Mouse (Mus musculus) liver, embryonic 13.5 days (tissue): ENCODE results near the gene Yeats2. TPM values are rescaled to one million over a fixed set of nuclear protein-coding genes. Genes with fewer than 3 reads are reported as not detected.

Source experiments
- ATAC-seq: fragments of 200-750 bp; cut with Nextera tagmentation; 2 replicates; pipeline ENCODE4 v1.8.0; 2017; ENCODE audit warnings: low read depth, mild to moderate bottlenecking, moderate number of reproducible peaks, moderate library complexity
- DNase-seq: peaks from one replicate; pipeline ENCODE4 v3.0.0; 2022
- H3K27ac ChIP-seq: fragments of 300-500 bp; sonication (generic); 2 replicates; pipeline ENCODE4 v1.5.1; 2015; ENCODE audit warnings: moderate library complexity, mild to moderate bottlenecking, inconsistent platforms
- H3K27me3 ChIP-seq: fragments of 300-500 bp; sonication (generic); 2 replicates; pipeline ENCODE4 v1.6.1; 2015; ENCODE audit warnings: mild to moderate bottlenecking, inconsistent platforms
- H3K36me3 ChIP-seq: fragments of 300-500 bp; sonication (generic); 2 replicates; pipeline ENCODE4 v1.6.1; 2015; ENCODE audit warnings: mild to moderate bottlenecking, inconsistent platforms
- H3K4me1 ChIP-seq: fragments of 300-500 bp; sonication (generic); replicated peaks from 2 replicates; pipeline ENCODE4 v1.6.1; 2015; ENCODE audit warnings: inconsistent platforms
- H3K4me2 ChIP-seq: fragments of 300-500 bp; sonication (generic); 2 replicates; pipeline ENCODE4 v1.6.1; 2015; ENCODE audit warnings: inconsistent platforms, mild to moderate bottlenecking, moderate library complexity
- H3K4me3 ChIP-seq: fragments of 300-500 bp; sonication (generic); replicated peaks from 2 replicates; pipeline ENCODE4 v1.5.1; 2015; ENCODE audit warnings: mild to moderate bottlenecking, inconsistent platforms
- H3K9ac ChIP-seq: fragments of 300-500 bp; sonication (generic); 2 replicates; pipeline ENCODE4 v1.6.1; 2015; ENCODE audit warnings: mild to moderate bottlenecking, inconsistent platforms
- H3K9me3 ChIP-seq: fragments of 300-500 bp; sonication (generic); replicated peaks from 2 replicates; pipeline ENCODE4 v1.6.1; 2016; ENCODE audit warnings: inconsistent platforms
- WGBS: fragments of 180-500 bp; shearing (Covaris S2); methylation state at CpG from one replicate; pipeline ENCODE4 v1.1.7; 2015; ENCODE audit not compliant: insufficient replicate concordance; 5-methylcytosine and 5-hydroxymethylcytosine counted together
- polyA plus RNA-seq: library from polyadenylated mRNA; unstranded; fragments of >200 nt; fragmentation: Nextera tagmentation; extraction: Ambion mirVana; gene quantifications from 2 replicates; pipeline ENCODE4 v1.2.1, GENCODE M21; 2015

Yeats2 gene
- 4.1 and 5.5 TPM in 2 replicates for polyA plus RNA-seq

- Histone ChIP-seq H3K27ac (peak within 1 kb of the TSS; percentile 76), H3K4me2 (peak within 1 kb of the TSS; percentile 86), H3K36me3 (0 out of 2 replicates have a peak, but pooled peaks cover 5% of the 10 kb centered on the region), H3K9me3 (no peaks in the 10 kb centered on the region), H3K27me3 (no peaks in the 10 kb centered on the region), H3K4me3 (peak within 1 kb of the TSS; percentile 88), H3K9ac (peak within 1 kb of the TSS; percentile 89), H3K4me1 (peaks cover 30% of the 10 kb centered on the region)
- ATAC-seq (peak; percentile 94), DNase-seq (peak; percentile 73)
- under 1% methylated on average over 80 of the region's 92 CpGs for WGBS
Measured at GRCm38 (mm10) chr16:20140772-20141531, at the start of gene Yeats2. Gene Yeats2, plus strand, starts transcription at chr16:20141063.

GRCm38 (mm10) chr16:20095966-20096365 is 44.9 kb upstream of the Yeats2 start:
- no peak for DNase-seq
- H3K4me2 ChIP-seq, result no peak overlapping the region
- no peak overlapping the region for H3K27ac ChIP-seq
- no peaks in the 10 kb centered on the region for H3K27me3 ChIP-seq
- no peaks in the 10 kb centered on the region for H3K9me3 ChIP-seq
- no peak overlapping the region for H3K9ac ChIP-seq
- H3K4me3 ChIP-seq, result no peak overlapping the region
- WGBS, result 66% methylated on average over 2 of the region's 2 CpGs
- H3K4me1 ChIP-seq, result peaks cover 11% of the 10 kb centered on the region
- ATAC-seq, result no peak
- H3K36me3 ChIP-seq, result no peaks in the 10 kb centered on the region

DNA sequence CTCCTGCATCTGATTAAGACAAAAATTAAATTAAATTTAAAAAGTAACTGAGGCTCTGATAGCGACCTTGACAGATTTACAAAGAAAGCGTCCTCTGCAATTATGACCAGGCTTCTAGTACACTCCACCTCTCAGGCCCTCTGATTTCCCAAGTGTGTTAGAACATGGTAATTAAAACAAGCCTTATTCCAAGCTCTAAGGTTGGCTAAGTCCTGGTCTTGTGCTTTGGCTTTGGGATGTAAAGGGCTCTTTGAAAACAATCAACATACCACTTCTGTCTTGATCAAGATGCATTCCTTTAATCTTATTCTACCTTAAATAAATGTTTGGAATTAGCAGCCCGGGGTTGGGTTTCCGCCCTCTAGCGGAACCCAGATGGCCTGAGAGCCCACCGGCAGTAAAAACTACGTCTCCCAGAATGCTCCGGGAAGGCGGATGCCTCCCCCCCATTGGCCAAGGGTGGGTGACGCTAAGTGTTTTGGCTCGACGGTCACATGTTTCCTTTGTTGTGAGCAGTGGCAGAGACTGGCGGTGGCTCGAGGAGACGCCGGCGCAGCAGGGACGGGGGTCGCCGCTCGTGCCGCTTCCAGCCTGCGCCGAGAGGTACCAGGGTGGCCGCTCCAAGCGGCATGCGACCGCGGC is 43.7 kb upstream of the Yeats2 start, which contains the start of gene Klhl24:
Klhl24 (plus strand) TSS at position 474 of the 642 bp plus-strand sequence.
- H3K36me3 ChIP-seq, result no peaks in the 10 kb centered on the region
- peak; percentile 87 for DNase-seq
- peak within 1 kb of the TSS; percentile 97 for H3K4me2 ChIP-seq
- no peaks in the 10 kb centered on the region for H3K27me3 ChIP-seq
- ATAC-seq, result peak; percentile 88
- peak within 1 kb of the TSS; percentile 87 for H3K27ac ChIP-seq
- peaks cover 11% of the 10 kb centered on the region for H3K4me1 ChIP-seq
- WGBS, result 1% methylated on average over 29 of the region's 29 CpGs
- no peaks in the 10 kb centered on the region for H3K9me3 ChIP-seq
- H3K4me3 ChIP-seq, result peak within 1 kb of the TSS; percentile 92
- peak within 1 kb of the TSS; percentile 85 for H3K9ac ChIP-seq

DNA sequence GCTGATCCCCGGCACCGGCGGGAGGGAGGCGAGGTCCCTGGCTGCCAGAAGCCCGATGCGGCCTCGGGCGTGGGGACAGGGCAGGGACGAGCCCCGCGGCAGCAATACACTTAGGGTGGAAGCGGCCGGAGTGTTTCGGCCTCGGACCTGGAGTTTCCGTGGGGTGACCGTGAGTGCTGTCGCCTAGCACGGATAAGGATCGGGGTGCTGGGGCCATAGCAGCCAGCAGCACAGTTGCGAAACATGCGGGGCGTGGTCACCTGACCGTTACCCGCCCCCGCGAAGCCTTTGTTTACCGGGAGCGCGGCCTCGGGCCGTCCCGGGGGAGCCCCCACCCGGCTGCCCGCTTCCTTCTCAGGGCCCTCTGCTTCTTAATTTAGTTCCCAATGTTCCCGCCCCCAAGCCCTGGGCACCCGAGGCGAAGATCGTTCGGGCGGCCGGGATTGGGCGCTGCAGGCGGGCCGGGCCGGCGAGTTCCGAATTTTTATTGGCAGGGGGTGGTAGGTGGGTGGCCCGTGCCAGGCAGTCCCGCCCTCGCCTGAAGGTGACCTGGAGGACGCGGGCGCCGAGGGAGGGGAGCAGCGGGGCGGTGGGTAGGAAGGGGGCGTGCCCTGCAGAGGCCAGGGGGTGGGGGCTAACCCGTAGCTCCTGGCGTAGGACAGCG is 43.0 kb upstream of the Yeats2 start:
- peak; percentile 91 for ATAC-seq
- H3K4me2 ChIP-seq, result peak overlapping the region; percentile 97
- H3K27ac ChIP-seq, result peak overlapping the region; percentile 87
- no peaks in the 10 kb centered on the region for H3K36me3 ChIP-seq
- no peaks in the 10 kb centered on the region for H3K27me3 ChIP-seq
- peak; percentile 90 for DNase-seq
- no peaks in the 10 kb centered on the region for H3K9me3 ChIP-seq
- H3K4me3 ChIP-seq, result peak overlapping the region; percentile 92
- peak overlapping the region; percentile 85 for H3K9ac ChIP-seq
- WGBS, result 0% methylated on average over 61 of the region's 61 CpGs
- peaks cover 11% of the 10 kb centered on the region for H3K4me1 ChIP-seq

- Histone ChIP-seq H3K4me1 (peaks cover 11% of the 10 kb centered on the region), H3K27me3 (no peaks in the 10 kb centered on the region), H3K27ac (peak overlapping the region; percentile 87; the same call in 1 of the 2 replicates), H3K36me3 (0 out of 2 replicates have a peak, but pooled peaks cover 3% of the 10 kb centered on the region), H3K4me3 (peak overlapping the region; percentile 92), H3K9me3 (no peaks in the 10 kb centered on the region), H3K4me2 (peak overlapping the region; percentile 97), H3K9ac (peak overlapping the region; percentile 85)
- WGBS, result 5% methylated on average over 4 of the region's 4 CpGs
- DNase-seq, result no peak
- ATAC-seq, result no peak
Measured at GRCm38 (mm10) chr16:20098375-20098727, 42.5 kb upstream of the Yeats2 start.

GRCm38 (mm10) chr16:20098866-20099629 is 41.8 kb upstream of the Yeats2 start:
- Histone ChIP-seq H3K36me3 (peaks cover 10% of the 10 kb centered on the region), H3K4me2 (peak overlapping the region; percentile 97), H3K27me3 (no peaks in the 10 kb centered on the region), H3K4me1 (peaks cover 11% of the 10 kb centered on the region), H3K9ac (no peak overlapping the region), H3K4me3 (peak overlapping the region; percentile 92; the same call in 1 of the 2 replicates), H3K9me3 (no peaks in the 10 kb centered on the region; the same call in 1 of the 2 replicates), H3K27ac (no peak overlapping the region)
- DNase-seq (no peak), ATAC-seq (no peak)
- 87% methylated on average over 6 of the region's 6 CpGs for WGBS

DNA sequence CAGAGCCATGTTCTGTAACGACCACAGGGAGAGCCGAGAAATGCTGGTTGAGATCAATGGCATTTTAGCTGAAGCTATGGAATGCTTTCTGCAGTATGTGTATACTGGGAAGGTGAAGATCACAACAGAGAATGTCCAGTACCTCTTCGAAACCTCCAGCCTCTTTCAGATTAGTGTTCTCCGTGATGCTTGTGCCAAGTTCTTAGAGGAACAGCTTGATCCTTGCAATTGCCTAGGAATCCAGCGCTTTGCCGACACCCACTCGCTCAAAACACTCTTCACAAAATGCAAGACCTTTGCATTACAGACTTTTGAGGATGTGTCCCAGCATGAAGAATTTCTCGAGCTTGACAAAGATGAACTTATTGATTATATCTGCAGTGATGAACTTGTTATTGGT is 33.9 kb upstream of the Yeats2 start:
- peaks cover 37% of the 10 kb centered on the region for H3K36me3 ChIP-seq
- no peaks in the 10 kb centered on the region; the same call in 1 of the 2 replicates for H3K9me3 ChIP-seq
- DNase-seq (no peak), ATAC-seq (no peak)
- H3K27me3 ChIP-seq, result no peaks in the 10 kb centered on the region
- 79% methylated on average over 8 of the region's 8 CpGs for WGBS
- H3K27ac ChIP-seq, result no peak overlapping the region
- H3K4me2 ChIP-seq, result no peak overlapping the region
- no peaks in the 10 kb centered on the region for H3K4me1 ChIP-seq
- no peak overlapping the region for H3K4me3 ChIP-seq
- no peak overlapping the region for H3K9ac ChIP-seq

- Histone ChIP-seq H3K27me3 (no peaks in the 10 kb centered on the region), H3K9ac (no peak overlapping the region), H3K9me3 (no peaks in the 10 kb centered on the region; the same call in 1 of the 2 replicates), H3K4me2 (no peak overlapping the region), H3K4me3 (no peak overlapping the region), H3K27ac (no peak overlapping the region), H3K36me3 (peaks cover 28% of the 10 kb centered on the region), H3K4me1 (no peaks in the 10 kb centered on the region)
- ATAC-seq, result no peak
- 75% methylated on average over 6 of the region's 6 CpGs for WGBS
- DNase-seq, result no peak
Measured at GRCm38 (mm10) chr16:20108961-20109360, 31.9 kb upstream of the Yeats2 start.

GRCm38 (mm10) chr16:20112649-20113048 is 28.2 kb upstream of the Yeats2 start:
- Histone ChIP-seq H3K4me2 (no peak overlapping the region), H3K9ac (no peak overlapping the region), H3K4me1 (no peaks in the 10 kb centered on the region), H3K27me3 (no peaks in the 10 kb centered on the region), H3K4me3 (no peak overlapping the region), H3K9me3 (no peaks in the 10 kb centered on the region), H3K27ac (no peak overlapping the region), H3K36me3 (peaks cover 18% of the 10 kb centered on the region)
- DNase-seq (no peak), ATAC-seq (no peak)
- 64% methylated on average over 2 of the region's 2 CpGs for WGBS

GRCm38 (mm10) chr16:20116069-20116468 is 24.8 kb upstream of the Yeats2 start:
- ATAC-seq (no peak), DNase-seq (no peak)
- 68% methylated on average over 4 of the region's 4 CpGs for WGBS

More at GRCm38 (mm10) chr16:20116069-20116468, 24.8 kb upstream of the Yeats2 start:
- Histone ChIP-seq H3K9me3 (no peaks in the 10 kb centered on the region), H3K4me2 (no peak overlapping the region), H3K4me1 (no peaks in the 10 kb centered on the region), H3K4me3 (no peak overlapping the region), H3K9ac (no peak overlapping the region), H3K36me3 (no peaks in the 10 kb centered on the region), H3K27me3 (no peaks in the 10 kb centered on the region), H3K27ac (no peak overlapping the region)
